Comparison of ENCODE assay signal across 8 mouse cellular contexts in genomic region chr9:64341254-64341566, GRCm38 (mm10). TPM values are rescaled to one million over a fixed set of nuclear protein-coding genes. Genes with fewer than 3 reads are reported as not detected.
DNase-seq lines count a peak whose midpoint lies in the region; ATAC-seq lines count a peak whose summit lies in the region.

Gene Dis3l, minus strand, starts transcription at chr9:64341288.

- WGBS in midbrain, embryonic 13.5 days, result 16% methylated on average over 16 of the region's 16 CpGs

- no peaks in the 10 kb centered on the region for H3K9me3 ChIP-seq in midbrain, embryonic 13.5 days

- H3K9ac ChIP-seq in midbrain, embryonic 13.5 days (replicated peaks), result peak within 1 kb of the TSS; percentile 92

- peaks cover 18% of the 10 kb centered on the region for H3K4me1 ChIP-seq in midbrain, embryonic 13.5 days (replicated peaks)

- H3K4me2 ChIP-seq in midbrain, embryonic 13.5 days (replicated peaks), result peak within 1 kb of the TSS; percentile 62

- ATAC-seq in midbrain, embryonic 13.5 days, result no peak

- no peak for DNase-seq in left cerebral cortex, adult 18-20 months (ENCODE audit: low spot score in 2 of 2)
- DNase-seq in left cerebral cortex, adult 9 months (ENCODE audit: low spot score in 2 of 2), result no peak
- DNase-seq in adrenal gland, postnatal 4 days (ENCODE audit: low spot score in 2 of 2), result no peak
- DNase-seq in gastrocnemius, postnatal 36 days, result no peak
- no peak for DNase-seq in layer of hippocampus, postnatal 10 days (ENCODE audit: low spot score in 2 of 2)
- DNase-seq in right cerebral cortex, postnatal 10 days (ENCODE audit: low spot score in 2 of 2), result no peak
- DNase-seq in kidney, postnatal 10 days, result no peak

- no peaks in the 10 kb centered on the region for H3K27me3 ChIP-seq in midbrain, embryonic 13.5 days

- H3K27ac ChIP-seq in midbrain, embryonic 13.5 days, result peak within 1 kb of the TSS; percentile 99

- intact Hi-C loops in gastrocnemius, postnatal 36 days (cut with DNase I), result no loop called here

- peaks cover 8% of the 10 kb centered on the region; the same call in 1 of the 2 replicates for H3K36me3 ChIP-seq in midbrain, embryonic 13.5 days

- peak within 1 kb of the TSS; percentile 52 for H3K4me3 ChIP-seq in midbrain, embryonic 13.5 days (replicated peaks)

RNA-seq across cellular contexts. Expression of gene Dis3l, which starts in this region (rescaled TPM):
- 10 to 100 TPM; 27.5 to 28.2 TPM for total RNA-seq in left cerebral cortex, adult 18-20 months (2021)
- total RNA-seq in adrenal gland, postnatal 4 days (2021), result 10 to 100 TPM; 18.3 to 20.3 TPM
- total RNA-seq in gastrocnemius, postnatal 36 days (2021), result 10 to 100 TPM; 20.4 to 21.0 TPM
- total RNA-seq in layer of hippocampus, postnatal 10 days (2021), result 10 to 100 TPM; 23.9 to 24.2 TPM
- polyA plus RNA-seq in midbrain, embryonic 13.5 days (2015; fragmentation: Nextera tagmentation; extraction: Ambion mirVana), result 21.6 and 22.5 TPM in 2 replicates
